Mouse (Mus musculus) ES-E14 (cell line): ENCODE data around the gene Atpaf1. TPM values are rescaled to one million over a fixed set of nuclear protein-coding genes. Genes with fewer than 3 reads are reported as not detected.

Experiments
- DNase-seq: peaks from one replicate; pipeline ENCODE4 v3.0.0-alpha.2; 2013; ENCODE audit warnings: low read depth, low spot score
- H3K27ac ChIP-seq: 2 replicates; pipeline ENCODE4 v1.5.1; 2012; ENCODE audit warnings: low read depth, mild to moderate bottlenecking, low read length, moderate library complexity, mixed read lengths; ENCODE audit not compliant: poor library complexity, insufficient read depth, severe bottlenecking
- H3K36me3 ChIP-seq: 2 replicates; pipeline ENCODE4 v1.6.1; 2012; ENCODE audit warnings: mild to moderate bottlenecking, low read length, moderate library complexity, mixed read lengths; ENCODE audit not compliant: control insufficient read depth, poor library complexity, insufficient read depth, severe bottlenecking
- H3K4me1 ChIP-seq, 2 experiments: fragments of 150-350 bp in 1 of 2; sonication (generic) in 1 of 2; 2 replicates each; pipeline ENCODE4 v1.6.1; 2012; ENCODE audit warnings: low read length in 2 of 2, mild to moderate bottlenecking in 1 of 2, mixed read lengths in 1 of 2; ENCODE audit not compliant: control insufficient read depth in 2 of 2, insufficient read depth in 2 of 2, poor library complexity in 1 of 2
- H3K4me3 ChIP-seq, 2 experiments: fragments of 150-350 bp in 1 of 2; sonication (generic) in 1 of 2; 2 replicates each; pipeline ENCODE4 v1.5.1; 2012; ENCODE audit warnings: low read length in 2 of 2, low read depth in 1 of 2, mild to moderate bottlenecking in 1 of 2, mixed read lengths in 1 of 2; ENCODE audit not compliant: insufficient read depth in 1 of 2, poor library complexity in 1 of 2, severe bottlenecking in 1 of 2
- H3K9ac ChIP-seq: 2 replicates; pipeline ENCODE4 v1.6.1; 2012; ENCODE audit warnings: low read depth, mild to moderate bottlenecking, low read length, mixed read lengths; ENCODE audit not compliant: poor library complexity, insufficient read depth, severe bottlenecking
- H3K9me3 ChIP-seq: fragments of 150-350 bp; sonication (generic); 2 replicates; pipeline ENCODE4 v1.6.1; 2012; ENCODE audit warnings: low read depth, mild to moderate bottlenecking, low read length; ENCODE audit not compliant: control insufficient read depth, insufficient read depth
- CHD2 ChIP-seq: IDR thresholded peaks from 2 replicates; pipeline ENCODE4 v1.6.1; 2014; ENCODE audit warnings: mild to moderate bottlenecking, low read depth, low read length, inconsistent platforms
- HCFC1 ChIP-seq: IDR thresholded peaks from 2 replicates; pipeline ENCODE4 v1.6.1; 2012; ENCODE audit warnings: low read length, inconsistent platforms, borderline replicate concordance; ENCODE audit not compliant: insufficient read depth
- MAFK ChIP-seq: IDR thresholded peaks from 2 replicates; pipeline ENCODE4 v1.6.1; 2014; ENCODE audit warnings: mild to moderate bottlenecking, low read depth, low read length, inconsistent platforms; ENCODE audit not compliant: insufficient read depth
- ZC3H11A ChIP-seq: IDR thresholded peaks from 2 replicates; pipeline ENCODE4 v1.6.1; 2012; ENCODE audit warnings: low read depth, mild to moderate bottlenecking, inconsistent platforms, low read length, borderline replicate concordance
- ZNF384 ChIP-seq: IDR thresholded peaks from 2 replicates; pipeline ENCODE4 v1.6.1; 2012; ENCODE audit warnings: low read depth, low read length, inconsistent platforms
- in situ Hi-C, 2 experiments: fragments of 600-800 bp; cut with MboI; formaldehyde crosslinking; loops; one replicate each; pipeline ENCODE4 v1.15.1; 2025; ENCODE audit warnings: low sequenced_read_pairs in 2 of 2, inconsistent platforms in 1 of 2; ENCODE audit not compliant: unreplicated experiment in 2 of 2
- total RNA-seq: library from RNA; depleted of rRNA; stranded (reverse); fragments of 300-350 nt; gene quantifications from 2 replicates; pipeline ENCODE4 v1.2.3, GENCODE M21; 2012

Atpaf1 gene
- total RNA-seq, 1 experiment = 22.1 TPM

GRCm38 (mm10) chr4:115754101-115754500, 30.5 kb upstream of the Atpaf1 start:
- no peak for DNase-seq
- Histone ChIP-seq H3K4me1 (no peaks in the 10 kb centered on the region), H3K4me3 (no peak overlapping the region), H3K9ac (no peak overlapping the region), H3K27ac (no peak overlapping the region), H3K9me3 (no peaks in the 10 kb centered on the region), H3K36me3 (peaks cover 4% of the 10 kb centered on the region)
- no peak for TF ChIP-seq ZNF384
- in situ Hi-C loops = no loop called here

GRCm38 (mm10) chr4:115754851-115755250, 29.8 kb upstream of the Atpaf1 start:
- no peak for TF ChIP-seq MAFK
- TF ChIP-seq HCFC1 = no peak
- no peak for TF ChIP-seq ZC3H11A
- no peak for TF ChIP-seq CHD2
- TF ChIP-seq ZNF384 = no peak
- Histone ChIP-seq H3K4me3 (no peak overlapping the region), H3K9me3 (no peaks in the 10 kb centered on the region), H3K27ac (no peak overlapping the region), H3K9ac (no peak overlapping the region), H3K4me1 (no peaks in the 10 kb centered on the region), H3K36me3 (peaks cover 4% of the 10 kb centered on the region)
- no peak for DNase-seq
- in situ Hi-C loops = no loop called here

- no peak overlapping the region for H3K27ac ChIP-seq
- H3K9me3 ChIP-seq = no peaks in the 10 kb centered on the region
- no peak overlapping the region for H3K4me3 ChIP-seq
- TF ChIP-seq ZC3H11A (no peak), MAFK (no peak), CHD2 (no peak), HCFC1 (no peak), ZNF384 (no peak)
- no peak for DNase-seq
- H3K4me1 ChIP-seq = no peaks in the 10 kb centered on the region
- in situ Hi-C loops = no loop called here
- H3K36me3 ChIP-seq = peaks cover 2% of the 10 kb centered on the region
- H3K9ac ChIP-seq = no peak overlapping the region
These were observed 23.4 kb upstream of the Atpaf1 start for GRCm38 (mm10) chr4:115761206-115761605.

- in situ Hi-C loops = no loop called here
- Histone ChIP-seq H3K4me3 (no peak overlapping the region), H3K4me1 (no peaks in the 10 kb centered on the region), H3K27ac (no peak overlapping the region), H3K9ac (no peak overlapping the region), H3K9me3 (no peaks in the 10 kb centered on the region), H3K36me3 (no peaks in the 10 kb centered on the region; the same call in 1 of the 2 replicates)
- DNase-seq = no peak
- no peak for TF ChIP-seq CHD2
- no peak for TF ChIP-seq ZC3H11A
- TF ChIP-seq ZNF384 = no peak
- TF ChIP-seq HCFC1 = no peak
- TF ChIP-seq MAFK = no peak
These were observed 20.0 kb upstream of the Atpaf1 start for GRCm38 (mm10) chr4:115764581-115764980.
